ENCODE assay signal across 8 mouse cellular contexts in genomic region chr12:32059707-32060106, GRCm38 (mm10). TPM values are rescaled to one million over a fixed set of nuclear protein-coding genes. Genes with fewer than 3 reads are reported as not detected.
DNase-seq lines count a peak whose midpoint lies in the region; ATAC-seq and TF ChIP-seq lines count a peak whose summit lies in the region.

No protein-coding gene starts in this region.

- no peak for ATAC-seq in kidney, embryonic 14.5 days (ENCODE audit: low FRiP score, low TSS enrichment)
- ATAC-seq in forebrain, postnatal 0 days = 0 out of 2 replicates have a peak, but pooled peaks have one; percentile 5
- ATAC-seq in liver, embryonic 16.5 days (ENCODE audit: low read depth) = no peak
- ATAC-seq in granulocyte monocyte progenitor cell, adult 5-6 weeks (replicated peaks; ENCODE audit: poor library complexity, severe bottlenecking) = no peak

- TF ChIP-seq CTCF in brain, embryonic 14.5 days (IDR thresholded peaks at IDR 0.05; ENCODE audit: borderline replicate concordance, extremely low read depth, insufficient read depth, insufficient read length) = no peak
- no peak for TF ChIP-seq CTCF in forebrain, postnatal 0 days (IDR thresholded peaks at IDR 0.05; ENCODE audit: low read depth)

- no peaks in the 10 kb centered on the region for H3K36me3 ChIP-seq in kidney, embryonic 14.5 days (ENCODE audit: control insufficient read depth, insufficient read depth, low read length)
- no peaks in the 10 kb centered on the region for H3K36me3 ChIP-seq in forebrain, postnatal 0 days (ENCODE audit: insufficient read depth)
- H3K36me3 ChIP-seq in liver, embryonic 16.5 days (ENCODE audit: control insufficient read depth, insufficient read depth) = no peaks in the 10 kb centered on the region

- TF ChIP-seq POLR2A in brain, embryonic 14.5 days (IDR thresholded peaks at IDR 0.05; ENCODE audit: borderline replicate concordance, extremely low read depth, insufficient read depth, insufficient read length, poor library complexity, severe bottlenecking) = no peak

- peak overlapping the region; percentile 95 for H3K4me2 ChIP-seq in kidney, embryonic 14.5 days (replicated peaks; ENCODE audit: low read depth, low read length)
- peak overlapping the region; percentile 68 for H3K4me2 ChIP-seq in forebrain, postnatal 0 days (ENCODE audit: low read depth)
- H3K4me2 ChIP-seq in liver, embryonic 16.5 days (ENCODE audit: low read depth, low read length) = peak overlapping the region; percentile 89

- no peak overlapping the region for H3K9ac ChIP-seq in kidney, embryonic 14.5 days (ENCODE audit: low read depth, low read length)
- H3K9ac ChIP-seq in forebrain, postnatal 0 days = peak overlapping the region; percentile 95
- H3K9ac ChIP-seq in liver, embryonic 16.5 days (ENCODE audit: low read depth, low read length) = peak overlapping the region; percentile 99

- H3K4me3 ChIP-seq in kidney, embryonic 14.5 days (ENCODE audit: low read length) = peak overlapping the region; percentile 78
- peak overlapping the region; percentile 85 for H3K4me3 ChIP-seq in forebrain, postnatal 0 days (ENCODE audit: low read depth, low read length)
- peak overlapping the region; percentile 93 for H3K4me3 ChIP-seq in liver, embryonic 16.5 days (ENCODE audit: low read depth, low read length)

- H3K9me3 ChIP-seq in kidney, embryonic 14.5 days (ENCODE audit: control insufficient read depth, low read length) = no peaks in the 10 kb centered on the region
- no peaks in the 10 kb centered on the region for H3K9me3 ChIP-seq in forebrain, postnatal 0 days (ENCODE audit: low read length)
- no peaks in the 10 kb centered on the region for H3K9me3 ChIP-seq in liver, embryonic 16.5 days (replicated peaks; ENCODE audit: control insufficient read depth, low read length)

- H3K4me1 ChIP-seq in kidney, embryonic 14.5 days (ENCODE audit: control insufficient read depth, insufficient read depth, low read length) = no peaks in the 10 kb centered on the region
- peaks cover 11% of the 10 kb centered on the region for H3K4me1 ChIP-seq in forebrain, postnatal 0 days (ENCODE audit: insufficient read depth)
- H3K4me1 ChIP-seq in liver, embryonic 16.5 days (ENCODE audit: control insufficient read depth, low read depth, low read length) = peaks cover 43% of the 10 kb centered on the region

- H3K27me3 ChIP-seq in kidney, embryonic 14.5 days (ENCODE audit: control insufficient read depth, insufficient read depth, low read length) = no peaks in the 10 kb centered on the region
- no peaks in the 10 kb centered on the region for H3K27me3 ChIP-seq in forebrain, postnatal 0 days (ENCODE audit: insufficient read depth, low read length)
- H3K27me3 ChIP-seq in liver, embryonic 16.5 days (ENCODE audit: control insufficient read depth, insufficient read depth, low read depth, low read length) = no peaks in the 10 kb centered on the region

- WGBS in kidney, embryonic 14.5 days = 38% methylated on average over 6 of the region's 6 CpGs
- 3% methylated on average over 6 of the region's 6 CpGs for WGBS in forebrain, postnatal 0 days
- WGBS in liver, embryonic 16.5 days (ENCODE audit: insufficient replicate concordance) = 14% methylated on average over 6 of the region's 6 CpGs

- no peak overlapping the region for H3K27ac ChIP-seq in kidney, embryonic 14.5 days (ENCODE audit: low read depth, low read length)
- H3K27ac ChIP-seq in forebrain, postnatal 0 days (ENCODE audit: low read depth, low read length) = peak overlapping the region; percentile 99
- H3K27ac ChIP-seq in liver, embryonic 16.5 days (ENCODE audit: low read length) = peak overlapping the region; percentile 70

- DNase-seq in kidney, postnatal 25 days = no peak
- peak; percentile 80 for DNase-seq in brain, embryonic 14.5 days (ENCODE audit: low read depth)
- DNase-seq in forebrain, postnatal 0 days = peak; percentile 71
- no peak for DNase-seq in yolk sac, embryonic 10.5 days (ENCODE audit: low spot score)
- no peak for DNase-seq in thymus, postnatal 10 days (ENCODE audit: low spot score in 2 of 2)

RNA-seq across cellular contexts. Expression of gene Prkar2b, which starts 1.4 kb away (rescaled TPM):
- polyA plus RNA-seq in kidney, embryonic 14.5 days (2014; fragmentation: Nextera tagmentation; extraction: Ambion mirVana) = 21.4 and 27.3 TPM in 2 replicates
- polyA plus RNA-seq in brain, embryonic 14.5 days (2012; rRNA removed) = 66.0 and 93.4 TPM in 2 replicates
- 215 and 218 TPM in 2 replicates for total RNA-seq in forebrain, postnatal 0 days (2014; rRNA removed)
- polyA plus RNA-seq in forebrain, postnatal 0 days (2015; fragmentation: Nextera tagmentation; extraction: Ambion mirVana) = 118 and 129 TPM in 2 replicates
- 51.1 and 53.8 TPM in 2 replicates for polyA plus RNA-seq in liver, embryonic 16.5 days (2015; fragmentation: Nextera tagmentation; extraction: Ambion mirVana)
- 66.3 and 67.0 TPM in 2 replicates for total RNA-seq in granulocyte monocyte progenitor cell, adult 5-6 weeks (2014; fragmentation: Nextera tagmentation)
- 94.8 and 95.1 TPM in 2 replicates for total RNA-seq in granulocyte monocyte progenitor cell, adult 5-6 weeks (2017)

Comparison
In these comparisons a context has a peak if more than half of its experiments do, and no peak if none do; other contexts are left out.
1. DNase-seq: peak in brain, embryonic 14.5 days (single experiment) and forebrain, postnatal 0 days (single experiment); none in kidney, postnatal 25 days (0 of 2), yolk sac, embryonic 10.5 days (single experiment) and thymus, postnatal 10 days (0 of 2).
2. Peak in every context shown above with its lines, with median percentiles within 50 percentile points of each other: H3K4me2 ChIP-seq and H3K4me3 ChIP-seq.